Mouse (Mus musculus): ENCODE data around the gene 4931440F15Rik.
"Not testable (repeated sequence)": the region's sequence is repeated elsewhere in the genome, so short reads cannot be mapped to it uniquely, and the experiment has no call there.

Gene 4931440F15Rik

DNA sequence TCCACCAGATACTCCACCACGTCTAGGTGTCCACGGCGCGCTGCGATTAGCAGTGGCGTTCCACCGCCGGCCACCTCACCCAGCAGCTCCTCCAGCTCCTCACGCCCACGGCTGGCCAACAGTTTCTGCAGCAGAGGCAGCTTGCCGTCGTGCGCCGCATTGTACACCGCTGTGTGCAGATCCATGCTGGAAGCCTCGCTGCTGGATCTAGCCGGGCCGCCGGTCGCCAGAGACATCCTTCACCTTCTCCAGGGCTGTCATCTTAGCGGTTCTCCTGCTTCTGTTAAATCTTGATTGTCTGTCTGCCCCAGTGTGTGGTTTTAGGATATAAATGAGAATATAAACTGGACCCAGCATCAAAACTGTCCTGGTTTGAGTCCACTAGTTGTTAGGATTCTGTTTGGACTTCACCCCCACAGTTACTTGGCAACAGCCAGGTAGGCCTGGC lies at the start of gene 4931440F15Rik:
Gene 4931440F15Rik, minus strand, starts transcription at position 398 of the 448 bp plus-strand sequence.
- not testable (repeated sequence) for DNase-seq (ENCODE audit: low read depth, low spot score)

DNA sequence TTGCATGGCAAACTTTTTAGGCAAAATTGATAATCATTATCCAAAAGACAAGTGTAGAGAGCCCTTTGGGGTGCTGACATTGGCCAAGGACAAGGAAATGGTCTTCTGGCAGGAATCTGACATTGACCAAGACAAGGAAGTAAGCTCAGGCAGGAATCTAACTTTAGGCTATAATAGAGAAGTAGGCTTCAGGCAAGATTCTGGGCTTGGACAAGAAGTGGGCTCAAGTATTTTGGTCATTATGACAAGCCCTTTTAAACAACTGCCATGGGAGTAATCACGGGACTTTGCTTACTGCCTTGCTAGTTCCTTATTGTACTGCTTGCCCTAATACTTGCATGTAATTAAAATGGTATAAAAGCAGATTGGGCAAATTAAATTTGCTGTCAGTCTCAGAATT lies 49.3 kb upstream of the 4931440F15Rik start:
- DNase-seq (ENCODE audit: low read depth, low spot score): not testable (repeated sequence)

DNA sequence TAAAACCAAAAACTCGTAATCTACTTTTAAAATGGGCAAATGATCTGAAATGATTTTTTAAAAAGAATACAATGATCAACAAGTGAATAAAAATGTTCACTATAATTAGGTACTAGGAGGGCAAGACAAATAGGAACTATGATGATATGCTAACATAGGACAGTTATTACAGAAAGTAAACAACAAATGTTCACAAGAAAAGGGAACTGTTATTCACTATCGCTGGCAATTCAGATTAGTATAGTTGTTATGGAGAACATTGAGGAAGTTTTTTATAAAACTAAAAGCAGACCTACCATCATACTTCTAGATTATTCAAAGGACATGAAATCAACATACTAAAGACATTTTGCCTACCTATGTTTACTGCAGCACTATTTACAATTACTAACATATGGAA lies 44.7 kb upstream of the 4931440F15Rik start:
- DNase-seq (ENCODE audit: low read depth, low spot score): no peak

DNA sequence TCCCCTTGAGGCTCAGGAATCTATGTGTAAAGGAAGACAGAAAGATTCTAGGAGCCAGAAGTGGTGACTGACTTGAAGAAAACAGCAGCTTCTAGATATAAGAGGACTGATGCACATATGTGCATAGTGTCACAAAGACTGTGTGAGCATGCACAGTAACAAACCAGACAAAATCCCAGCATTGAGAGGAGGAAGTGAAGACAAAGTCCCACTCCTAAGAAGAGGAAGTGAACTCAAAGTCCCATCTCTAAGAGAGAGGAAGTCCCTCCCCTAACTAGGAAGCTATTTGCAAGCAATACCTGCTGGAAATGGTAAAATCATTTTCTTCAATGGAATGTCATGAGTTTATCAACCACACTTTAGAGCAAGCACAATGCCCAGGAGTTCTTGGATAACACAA lies 38.8 kb upstream of the 4931440F15Rik start:
- peak; percentile 53 for DNase-seq (ENCODE audit: low read depth, low spot score)

DNA sequence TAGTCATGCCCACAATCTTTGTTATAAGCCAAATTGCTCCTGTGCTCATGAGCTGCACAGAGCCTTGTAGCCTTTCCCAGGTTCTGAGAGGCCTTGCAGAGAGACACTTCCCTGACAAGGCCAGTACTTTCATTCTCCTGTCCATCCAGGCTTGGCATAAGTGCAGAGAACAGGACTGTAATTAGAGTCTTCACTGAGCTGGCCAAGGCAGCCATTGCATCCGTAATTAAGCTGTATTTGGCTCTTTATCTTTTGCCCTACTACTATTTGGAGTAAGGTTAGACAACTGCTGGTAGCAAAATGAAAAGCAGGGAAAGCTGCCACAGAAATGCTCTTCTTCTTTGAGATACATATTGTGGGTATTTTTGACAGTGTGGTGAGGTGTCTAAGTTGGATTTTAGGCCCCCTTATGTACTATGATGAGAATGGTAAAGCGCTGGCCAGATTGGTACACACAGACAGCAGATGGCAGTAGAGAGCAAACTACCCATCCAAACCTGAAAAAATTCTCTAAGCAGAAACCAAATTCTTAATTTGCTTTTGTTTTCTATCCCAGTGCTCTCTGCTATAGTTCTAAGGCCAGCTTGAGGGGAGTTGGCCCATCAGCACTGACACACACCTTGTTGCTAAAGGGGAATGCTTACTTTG lies 36.4 kb upstream of the 4931440F15Rik start:
- peak; percentile 51 for DNase-seq (ENCODE audit: low read depth, low spot score)

DNA sequence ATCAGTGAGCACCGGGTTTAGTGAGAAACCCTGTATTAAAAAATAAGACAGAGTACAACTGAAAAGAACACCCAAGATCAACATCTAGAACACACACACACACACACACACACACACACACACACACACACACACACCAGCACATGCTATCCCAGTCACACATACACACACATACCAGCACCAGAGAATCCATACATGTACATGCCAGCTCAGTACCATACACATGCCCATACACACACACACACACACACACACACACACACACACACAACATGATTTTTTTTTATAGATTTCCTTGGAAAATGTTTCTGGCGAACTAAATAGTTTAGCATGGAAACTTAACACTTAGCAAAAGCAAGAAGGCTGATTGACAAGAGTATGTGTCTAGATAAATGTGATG lies 35.6 kb upstream of the 4931440F15Rik start:
- no peak for DNase-seq (ENCODE audit: low read depth, low spot score)

DNA sequence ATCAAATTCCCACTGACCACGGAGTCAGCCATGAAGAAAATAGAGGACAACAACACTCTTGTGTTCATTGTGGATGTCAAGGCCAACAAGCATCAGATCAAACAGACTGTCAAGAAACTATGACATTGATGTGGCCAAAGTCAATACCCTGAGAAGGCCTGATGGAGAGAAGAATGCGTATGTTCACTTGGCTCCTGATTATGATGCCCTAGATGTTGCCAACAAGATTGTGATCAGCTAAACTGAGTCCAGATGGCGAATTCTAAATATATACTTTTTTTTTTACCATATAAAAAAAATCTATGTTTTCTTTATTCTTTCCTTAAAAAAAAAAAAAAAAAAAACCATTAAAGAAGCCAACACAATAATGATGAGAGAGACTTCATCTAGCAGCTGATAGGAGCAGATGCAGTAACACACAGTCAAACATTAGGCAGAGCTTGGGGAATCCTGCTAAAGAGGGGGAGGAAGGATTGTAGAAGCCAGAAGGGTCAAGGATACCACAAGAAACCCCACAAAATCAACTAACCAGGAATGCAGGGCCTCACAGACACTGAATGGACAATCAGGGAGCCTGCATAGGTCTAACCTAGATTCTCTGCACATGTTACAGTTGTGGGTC lies 15.2 kb upstream of the 4931440F15Rik start:
- no peak for DNase-seq (ENCODE audit: low read depth, low spot score)

DNA sequence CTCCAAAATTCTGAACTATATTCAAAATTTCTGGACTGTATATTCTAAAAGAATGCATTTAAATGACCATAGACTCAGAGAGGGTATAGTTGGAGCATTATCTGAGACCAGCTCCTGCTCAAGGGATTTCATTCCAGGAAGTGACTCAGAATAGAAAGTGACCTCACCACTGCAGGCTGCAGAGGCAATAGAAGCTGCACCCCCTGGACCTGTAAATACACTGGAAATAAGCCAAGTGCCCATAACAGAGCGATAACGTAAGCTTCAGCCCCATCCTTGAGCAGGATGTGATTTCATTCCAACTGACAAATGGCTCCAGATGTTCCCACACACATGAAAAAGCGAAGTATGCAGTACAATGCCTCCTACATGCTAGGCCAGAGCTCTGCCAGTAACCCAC lies 14.3 kb upstream of the 4931440F15Rik start:
- DNase-seq (ENCODE audit: low read depth, low spot score): no peak

DNA sequence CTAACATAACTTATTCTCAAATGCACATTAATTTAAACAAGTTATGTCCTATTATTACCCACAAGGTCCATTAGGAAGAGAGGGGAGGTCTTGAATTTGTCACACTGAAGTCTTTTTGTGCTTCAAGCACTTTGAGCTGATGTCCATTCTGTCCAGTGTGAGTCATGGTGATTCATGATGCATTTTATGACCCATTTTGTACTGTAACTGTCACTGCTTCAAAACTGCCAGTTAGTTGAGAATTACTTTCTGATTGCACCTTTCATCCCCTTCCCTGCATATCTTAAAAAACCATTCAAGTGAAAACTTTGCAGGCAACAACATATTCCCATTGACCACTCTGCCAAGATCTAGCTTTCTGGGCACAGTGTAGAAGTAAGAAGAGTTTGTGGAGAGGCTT lies 11.6 kb upstream of the 4931440F15Rik start:
- DNase-seq (ENCODE audit: low read depth, low spot score): no peak

DNA sequence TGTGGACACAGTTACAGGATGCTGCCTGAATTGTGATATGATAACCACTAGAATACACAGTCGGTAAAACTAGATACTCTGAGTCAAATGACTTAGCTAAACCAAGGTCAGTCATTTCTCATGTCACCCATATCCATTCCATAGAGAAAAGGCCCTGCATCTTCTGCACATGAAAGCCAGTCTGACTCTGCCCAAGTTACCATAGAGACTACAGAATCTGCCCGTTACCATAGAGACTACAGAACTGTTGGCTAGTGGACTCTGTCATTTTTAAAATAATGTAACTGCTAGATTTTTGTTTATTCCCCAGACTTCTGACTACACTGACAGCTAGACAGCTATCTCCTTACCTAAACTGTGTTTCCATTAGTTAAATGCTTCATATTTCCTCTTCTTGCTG lies 2.3 kb upstream of the 4931440F15Rik start:
- DNase-seq (ENCODE audit: low read depth, low spot score): no peak

DNA sequence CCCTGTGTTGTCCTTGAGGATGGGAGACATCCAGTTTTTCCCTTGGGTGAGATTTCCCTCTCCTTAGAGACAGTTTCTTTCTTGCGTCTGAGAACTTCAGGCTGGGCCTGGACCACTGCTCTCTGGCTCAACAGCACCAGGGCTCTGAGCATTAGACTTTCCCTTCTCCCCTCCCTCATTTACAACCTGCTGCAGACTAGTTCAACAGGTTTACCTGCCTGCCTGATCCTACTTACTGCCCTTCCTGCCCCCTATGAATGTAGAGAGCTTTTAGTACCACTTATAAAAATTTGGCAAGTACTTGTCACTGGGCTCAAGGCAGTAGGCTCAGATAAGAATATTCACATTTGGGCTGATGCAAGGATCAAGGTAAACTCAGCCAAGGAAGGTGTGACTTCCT lies 533 bp upstream of the 4931440F15Rik start:
- no peak for DNase-seq (ENCODE audit: low read depth, low spot score)

DNA sequence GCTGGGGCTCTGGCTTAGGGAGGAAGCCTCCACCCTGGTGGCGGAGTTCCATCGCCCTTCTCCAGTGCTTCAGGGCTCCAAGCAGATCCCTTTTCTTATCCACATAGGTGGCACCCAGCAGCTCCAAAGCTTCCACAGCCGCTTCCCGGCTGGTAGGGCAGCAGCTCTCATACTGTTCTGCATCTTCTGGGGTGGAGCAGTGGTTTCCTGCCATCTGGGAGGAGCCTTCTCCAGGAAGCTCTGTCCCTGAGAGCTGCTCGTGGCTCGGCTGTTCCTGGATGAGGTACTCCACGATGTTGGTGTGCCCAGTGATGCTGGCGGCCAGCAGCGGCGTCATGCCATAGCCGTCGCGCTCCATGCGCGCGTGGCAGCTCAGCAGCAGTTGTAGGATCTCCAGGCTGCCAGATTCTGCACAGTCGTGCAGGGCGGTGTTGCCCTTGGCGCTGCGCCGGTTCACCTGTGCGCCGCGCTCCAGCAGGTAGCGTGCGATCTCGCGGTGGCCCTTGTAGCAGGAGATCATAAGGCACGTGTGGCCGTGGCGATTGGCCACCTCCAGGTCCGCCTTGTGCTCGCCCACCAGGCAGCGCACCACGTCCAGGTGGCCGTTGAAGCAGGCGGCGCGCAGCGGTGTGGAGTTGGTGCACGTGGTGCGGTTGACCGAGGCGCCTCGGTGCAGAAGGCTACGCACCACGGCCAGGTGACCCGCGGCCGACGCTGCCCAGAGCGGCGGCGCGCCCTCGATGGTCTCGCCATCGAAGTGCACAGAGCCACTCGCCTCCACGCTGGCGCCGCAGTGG lies 796 bp downstream of the 4931440F15Rik start:
- not testable (repeated sequence) for DNase-seq (ENCODE audit: low read depth, low spot score)

DNA sequence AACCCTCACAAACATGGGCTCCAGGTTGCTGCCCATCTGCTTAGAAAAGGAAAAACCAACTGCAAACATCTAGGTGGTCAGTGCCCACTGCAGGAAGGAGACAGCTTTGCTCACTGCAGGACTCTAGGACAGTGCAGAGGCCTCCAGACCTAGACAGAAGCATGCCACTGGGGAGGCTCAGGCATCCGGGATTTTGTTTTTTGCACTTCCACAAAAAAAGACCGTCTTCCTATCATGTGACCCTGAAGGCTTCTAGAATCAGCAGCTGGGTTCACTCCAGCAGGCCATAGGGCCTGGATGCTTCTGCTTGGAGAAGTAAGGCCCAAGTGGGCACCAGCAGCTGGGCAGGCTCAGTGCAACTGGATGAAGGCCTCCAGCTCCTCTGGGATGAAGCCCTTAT lies 2.3 kb downstream of the 4931440F15Rik start:
- no peak for DNase-seq (ENCODE audit: low read depth, low spot score)

DNA sequence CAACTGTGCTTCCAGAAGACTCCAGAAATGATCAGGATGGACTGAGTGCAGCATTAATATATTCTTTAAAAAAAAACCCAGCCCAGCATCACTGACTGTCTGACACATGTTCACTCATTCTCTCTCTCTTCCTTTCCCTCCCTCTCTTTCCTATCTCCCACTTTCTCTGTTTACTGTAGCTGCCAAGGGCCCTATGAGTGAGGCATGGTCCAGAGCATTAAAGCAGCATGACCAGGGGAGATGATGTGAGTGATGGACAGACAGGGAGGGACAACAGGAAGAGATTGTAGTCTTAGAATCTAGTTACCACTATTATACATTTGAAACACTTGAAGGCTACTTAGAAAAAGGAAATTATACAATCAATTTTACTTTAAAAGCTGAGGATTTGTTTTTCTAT lies 9.8 kb downstream of the 4931440F15Rik start:
- no peak for DNase-seq (ENCODE audit: low read depth, low spot score)

DNA sequence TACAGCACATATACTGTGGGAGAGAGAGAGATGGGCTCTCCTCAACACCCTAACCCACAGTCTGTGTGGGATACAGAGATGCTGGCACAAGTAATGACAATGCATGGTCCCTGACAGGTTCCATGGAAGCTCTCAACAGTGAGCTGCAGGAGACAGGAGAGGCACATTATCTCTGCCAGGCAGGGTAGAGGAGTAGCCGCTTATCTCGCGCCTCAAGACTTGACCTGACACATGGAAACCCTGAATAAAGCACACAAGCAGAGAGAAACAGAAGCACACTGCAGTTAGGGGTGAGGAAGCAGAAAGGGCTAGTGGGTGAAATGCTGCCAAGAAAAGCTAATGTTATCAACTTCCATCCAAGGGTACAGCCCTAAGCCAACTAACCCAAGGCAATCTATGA lies 10.2 kb downstream of the 4931440F15Rik start:
- DNase-seq (ENCODE audit: low read depth, low spot score): no peak

DNA sequence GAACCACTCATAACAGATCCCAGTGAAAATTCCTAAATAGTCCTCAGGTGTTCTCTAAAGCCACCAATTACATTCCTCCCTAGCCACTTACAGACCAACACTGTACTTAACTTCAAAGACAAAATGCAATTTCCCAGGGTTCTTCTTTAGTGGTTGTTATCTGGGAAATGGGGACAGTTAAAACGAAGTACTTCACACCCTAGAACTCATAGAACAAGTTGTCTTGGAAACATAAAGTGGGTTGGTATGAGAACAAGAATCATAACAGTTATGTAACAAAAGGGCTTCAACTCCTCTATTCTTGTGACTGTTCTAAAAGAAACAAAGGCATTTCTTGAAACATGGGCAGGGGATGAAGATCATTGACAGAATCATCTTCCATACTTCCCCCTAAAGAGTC lies 12.2 kb downstream of the 4931440F15Rik start:
- no peak for DNase-seq (ENCODE audit: low read depth, low spot score)

DNA sequence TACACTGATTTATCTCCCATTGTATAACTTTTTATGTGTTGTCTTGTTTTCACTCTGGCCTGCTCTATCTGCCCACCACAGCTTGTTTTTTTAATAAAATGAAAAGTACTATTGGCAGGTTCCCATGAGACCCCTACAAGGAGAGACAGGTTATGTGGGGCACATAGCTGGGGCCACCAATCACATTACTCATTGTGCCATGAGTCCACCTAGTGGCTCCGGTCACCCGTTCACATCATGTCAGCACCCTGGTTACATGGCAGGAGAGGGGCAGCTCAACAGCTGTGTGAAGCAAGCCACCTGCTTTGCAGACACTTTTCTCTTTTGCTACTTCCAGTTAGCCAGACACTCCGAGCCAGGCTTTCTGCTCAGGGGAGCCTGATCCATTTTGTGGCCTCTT lies 13.0 kb downstream of the 4931440F15Rik start:
- DNase-seq (ENCODE audit: low read depth, low spot score): peak; percentile 30

DNA sequence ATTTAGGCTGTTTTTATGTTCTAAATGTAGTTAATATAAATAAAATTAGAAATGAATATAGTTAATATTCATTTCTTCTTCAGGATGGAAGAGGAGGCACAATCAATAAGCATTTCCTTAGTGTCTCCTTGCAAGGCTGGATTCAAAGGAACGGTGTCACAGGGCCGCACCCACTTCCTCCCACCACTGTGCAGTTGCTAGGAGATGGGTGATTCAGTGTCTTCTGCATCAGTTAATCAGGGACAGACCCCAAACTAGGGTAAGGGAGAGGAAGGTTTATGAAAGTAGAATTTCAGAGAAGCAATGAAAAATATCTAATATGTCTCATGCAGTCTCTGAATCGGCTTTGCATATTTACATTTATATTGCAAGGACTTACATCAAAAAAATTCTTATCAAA lies 15.1 kb downstream of the 4931440F15Rik start:
- no peak for DNase-seq (ENCODE audit: low read depth, low spot score)

DNA sequence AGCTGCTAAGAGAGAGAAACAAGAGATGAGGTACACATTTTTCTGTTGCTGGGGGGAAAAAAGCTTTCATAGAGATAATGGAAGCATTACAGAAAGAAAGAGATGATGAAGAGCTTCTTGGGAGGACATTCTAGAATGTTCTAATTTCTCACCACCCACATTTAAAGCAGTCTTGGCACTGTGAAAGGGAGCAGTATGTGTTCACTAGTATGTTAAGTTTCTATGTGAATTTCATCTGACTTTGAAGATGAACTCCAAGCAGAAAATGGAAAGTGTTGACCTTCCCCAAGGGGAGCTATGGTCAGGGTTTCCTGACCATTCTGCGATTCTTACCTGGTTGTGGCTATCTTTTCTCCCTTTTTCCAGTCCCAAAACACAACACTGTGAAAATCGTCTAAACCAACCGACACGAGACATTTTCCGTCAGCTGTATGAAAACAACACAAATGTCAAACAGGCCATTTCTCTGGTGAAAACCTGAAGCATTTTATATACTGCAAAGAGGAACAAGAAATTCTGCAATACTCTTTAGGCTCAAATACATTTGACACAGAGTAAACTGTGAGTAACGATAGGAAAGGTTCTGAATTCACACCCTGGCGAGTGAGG lies 16.4 kb downstream of the 4931440F15Rik start:
- no peak for DNase-seq (ENCODE audit: low read depth, low spot score)

DNA sequence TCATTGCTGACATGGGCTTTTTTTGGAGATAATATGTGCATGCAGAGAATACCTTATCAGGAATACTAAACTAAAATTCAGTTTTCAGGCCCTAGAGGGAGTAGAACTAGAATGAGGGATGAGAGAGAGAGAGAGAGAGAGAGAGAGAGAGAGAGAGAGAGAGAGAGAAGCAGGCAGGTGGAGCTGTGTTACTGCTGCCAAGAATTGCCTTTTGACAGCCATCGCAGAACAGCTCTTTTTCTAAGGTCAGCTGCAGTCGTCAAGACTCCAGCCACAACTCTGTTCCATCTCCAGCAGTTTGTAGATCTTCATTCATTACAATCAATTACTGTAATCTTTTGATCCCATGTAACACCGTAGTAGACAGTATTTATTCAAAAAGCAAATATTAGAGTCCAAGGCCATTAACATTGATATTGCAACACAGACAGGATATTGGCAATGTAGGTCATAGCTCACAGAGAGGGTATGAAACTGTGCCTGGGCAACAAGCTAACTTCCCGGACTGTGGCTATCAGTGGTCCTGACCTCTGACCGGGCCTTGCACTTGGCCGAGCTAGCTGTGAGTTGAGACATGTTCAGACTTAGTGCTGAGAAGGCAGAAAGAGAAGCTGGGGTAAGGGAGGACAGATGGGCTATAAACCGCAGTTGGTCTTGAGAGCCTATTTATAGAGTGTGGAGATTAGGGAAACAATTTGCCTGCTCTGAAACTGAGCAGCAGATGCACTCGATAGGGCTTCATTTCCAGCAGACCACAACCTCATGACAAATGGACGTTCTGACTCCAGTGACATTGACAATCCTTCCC lies 17.1 kb downstream of the 4931440F15Rik start:
- no peak for DNase-seq (ENCODE audit: low read depth, low spot score)

DNA sequence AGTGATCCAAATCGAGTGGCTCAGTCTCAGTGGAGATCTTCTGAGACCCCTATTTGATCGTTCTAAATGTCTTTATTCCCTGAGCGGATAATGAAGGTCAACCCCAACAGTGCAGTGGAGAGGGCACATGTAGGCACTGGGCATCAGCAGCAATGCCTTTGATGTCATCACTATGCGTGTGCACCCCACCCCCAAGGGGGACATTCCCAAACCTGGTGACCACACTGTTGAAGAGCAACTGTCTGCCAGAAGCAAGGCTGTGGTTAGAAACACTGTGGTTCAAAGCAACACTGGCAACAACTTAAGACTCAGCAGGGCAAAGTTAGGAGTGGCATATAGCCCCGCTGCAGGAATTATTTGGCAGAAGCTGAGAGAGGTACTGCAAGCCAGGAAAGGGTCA lies 18.1 kb downstream of the 4931440F15Rik start:
- no peak for DNase-seq (ENCODE audit: low read depth, low spot score)

Measured in A20 (cell line).